ENCODE assay signal across 8 mouse cellular contexts in the genomic region with DNA sequence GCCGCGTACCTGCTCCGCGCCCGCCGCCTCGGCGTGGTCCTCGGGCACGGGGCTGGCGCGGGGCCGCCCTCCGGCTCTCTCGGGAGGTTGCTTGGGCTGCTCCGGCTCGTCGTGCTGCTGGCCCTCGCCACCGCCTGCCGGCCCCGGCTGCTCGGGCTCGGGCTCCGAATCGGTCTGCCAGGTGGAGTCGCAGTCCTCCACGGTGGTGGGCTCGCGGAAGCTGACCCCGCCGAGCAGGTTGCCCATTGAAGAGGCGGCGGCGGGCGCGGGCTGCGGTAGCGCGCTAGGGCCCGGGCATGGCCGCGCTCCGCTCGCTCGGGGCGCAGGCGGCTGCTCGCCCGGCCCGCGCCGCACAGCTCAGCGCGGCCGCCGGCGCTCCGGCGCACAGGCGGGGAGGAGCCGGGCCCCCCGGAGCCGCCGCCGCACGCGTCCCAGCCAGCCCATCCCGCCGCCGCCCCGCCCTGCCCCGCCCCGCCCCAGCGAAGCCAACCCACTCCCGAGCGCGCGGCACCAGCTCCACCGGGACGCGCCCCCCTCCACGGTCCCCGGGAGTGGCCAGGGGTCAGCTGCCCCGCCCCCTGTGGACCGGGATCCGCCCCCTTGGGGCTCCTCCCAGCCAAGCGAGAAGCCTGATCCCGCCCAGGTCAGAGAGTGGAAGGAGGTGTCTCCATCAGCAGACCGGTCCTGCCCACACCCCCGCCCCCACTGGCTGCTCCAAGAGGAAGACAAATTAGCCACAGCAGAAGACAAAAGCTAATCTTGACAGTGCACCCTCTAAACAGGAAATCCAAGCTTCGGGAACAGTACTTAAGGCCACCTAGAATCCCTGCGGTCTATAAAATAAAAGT. TPM values are rescaled to one million over a fixed set of nuclear protein-coding genes. Genes with fewer than 3 reads are reported as not detected.
DNase-seq lines count a peak whose midpoint lies in the region; ATAC-seq lines count a peak whose summit lies in the region.

No protein-coding gene starts in this region.

- H3K4me1 ChIP-seq in hindbrain, embryonic 15.5 days (replicated peaks), result peaks cover 42% of the 10 kb centered on the region

- DNase-seq in T-cell, adult 2 months (ENCODE audit: low spot score), result peak; percentile 39
- DNase-seq in cerebellum, postnatal 36 days, result peak; percentile 95 to 98
- peak; percentile 91 to 93 for DNase-seq in frontal cortex, postnatal 36 days (ENCODE audit: low spot score in 2 of 2)
- peak; percentile 94 for DNase-seq in left cerebral cortex, adult 11 months (ENCODE audit: low spot score)
- DNase-seq in lung, postnatal 4 days, result peak; percentile 98 to 99
- peak; percentile 93 for DNase-seq in retina, postnatal 7 days (ENCODE audit: low read depth, low spot score)
- DNase-seq in urinary bladder, adult 2 months (ENCODE audit: low spot score), result peak; percentile 92

- H3K4me2 ChIP-seq in hindbrain, embryonic 15.5 days, result peak overlapping the region; percentile 90

- peak overlapping the region; percentile 92 for H3K27ac ChIP-seq in hindbrain, embryonic 15.5 days (replicated peaks)

- H3K4me3 ChIP-seq in hindbrain, embryonic 15.5 days, result peak overlapping the region; percentile 77

- no peaks in the 10 kb centered on the region for H3K36me3 ChIP-seq in hindbrain, embryonic 15.5 days

- ATAC-seq in hindbrain, embryonic 15.5 days (ENCODE audit: low FRiP score, low read depth), result peak; percentile 96

- peak overlapping the region; percentile 88 for H3K9ac ChIP-seq in hindbrain, embryonic 15.5 days

- under 1% methylated on average over 74 of the region's 93 CpGs for WGBS in hindbrain, embryonic 15.5 days

- H3K9me3 ChIP-seq in hindbrain, embryonic 15.5 days, result no peaks in the 10 kb centered on the region

- H3K27me3 ChIP-seq in hindbrain, embryonic 15.5 days, result no peaks in the 10 kb centered on the region

RNA-seq across cellular contexts. Expression of gene Ogfrl1, which starts 14.5 kb away (rescaled TPM):
- polyA plus RNA-seq in hindbrain, embryonic 15.5 days (2015; fragmentation: Nextera tagmentation; extraction: Ambion mirVana), result 15.3 and 17.6 TPM in 2 replicates
- 8.8 and 11.0 TPM in 2 replicates for polyA plus RNA-seq in urinary bladder, adult 2 months (2012; rRNA removed)

Comparison
In these comparisons a context has a peak if more than half of its experiments do, and no peak if none do; other contexts are left out.
1. Peak in every context shown above with its lines: DNase-seq, ATAC-seq, H3K4me3 ChIP-seq and H3K27ac ChIP-seq.
2. DNase-seq: peak in every context shown above with its lines; median percentile 98 in lung, postnatal 4 days; 96 in cerebellum, postnatal 36 days; 94 in left cerebral cortex, adult 11 months; 93 in retina, postnatal 7 days; 92 in frontal cortex, postnatal 36 days; 92 in urinary bladder, adult 2 months; 39 in T-cell, adult 2 months.